Mouse (Mus musculus) neutrophil, adult 5-6 weeks (primary cell): ENCODE data around the gene Rpl35a. TPM values are rescaled to one million over a fixed set of nuclear protein-coding genes. Genes with fewer than 3 reads are reported as not detected.

ENCODE experiments used
- ATAC-seq: fragments of 151-379, 151-347 bp; 2 replicates; pipeline ENCODE4 v1.8.0; 2017; ENCODE audit warnings: mild to moderate bottlenecking, moderate TSS enrichment; ENCODE audit not compliant: insufficient number of reproducible peaks, poor library complexity, low FRiP score, severe bottlenecking; ENCODE audit errors: extremely low read depth
- total RNA-seq: library from RNA; stranded (forward); fragments of 200-1000 nt; gene quantifications from 2 replicates; pipeline ENCODE4 v1.2.3, GENCODE M21; 2017

Rpl35a gene
- total RNA-seq, 1 experiment from 2014 or later, result 1,140 TPM

DNA sequence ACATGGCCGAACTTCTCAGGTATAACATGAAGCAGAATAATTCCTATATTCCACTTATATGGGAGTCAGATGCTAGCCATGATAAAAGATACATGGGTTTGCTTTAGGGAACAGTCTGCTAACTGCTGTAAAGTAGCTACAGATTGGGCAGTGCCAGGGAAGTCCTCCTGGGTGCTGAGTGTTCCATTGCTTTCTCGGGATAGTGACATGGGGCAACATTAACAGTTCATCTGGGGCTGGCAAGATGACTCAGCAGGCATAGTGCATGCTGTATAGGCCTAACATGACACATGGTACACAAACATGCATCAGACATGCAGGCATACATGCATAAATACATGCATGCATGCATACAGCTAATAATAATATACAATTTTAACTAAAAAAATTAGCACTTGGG lies 27.7 kb downstream of the Rpl35a start:
- no peak for ATAC-seq

DNA sequence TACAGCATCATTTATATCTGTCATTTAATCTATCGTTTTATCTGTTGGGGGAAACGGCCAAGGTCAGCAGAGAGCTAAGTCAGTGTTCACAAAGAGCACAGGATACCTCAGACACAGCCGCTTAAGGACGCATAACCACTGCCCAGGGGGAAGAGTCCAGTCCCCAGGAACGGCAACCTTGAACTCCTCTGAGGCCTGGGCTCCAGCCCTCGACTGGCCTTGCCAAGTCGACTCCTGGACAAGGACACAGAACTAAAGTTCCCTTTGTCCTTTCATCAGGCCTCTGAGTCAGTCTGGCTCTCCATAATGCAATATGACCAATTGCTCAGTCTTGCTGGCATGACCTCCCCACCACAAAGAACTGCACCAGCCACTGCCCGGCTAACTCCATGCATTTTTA lies 29.4 kb downstream of the Rpl35a start:
- no peak for ATAC-seq

Other genes starting within 250 kb of the Rpl35a start
- not detected in 2 replicates for gene Smbd1, start 246.0 kb upstream of the Rpl35a start, total RNA-seq
- 77.2 and 90.9 TPM in 2 replicates for gene Fyttd1, start 179.0 kb upstream of the Rpl35a start, total RNA-seq
- 112 and 120 TPM in 2 replicates for gene Rubcn, start 178.7 kb upstream of the Rpl35a start, total RNA-seq
- gene Lrch3, start 142.4 kb upstream of the Rpl35a start, total RNA-seq, result 64.3 and 67.0 TPM in 2 replicates
- gene Iqcg, start 235 bp upstream of the Rpl35a start, total RNA-seq, result 0.61 and 0.70 TPM in 2 replicates
- 0.70 and 1.6 TPM in 2 replicates for gene Lmln, start 6.1 kb downstream of the Rpl35a start, total RNA-seq
- gene Osbpl11, start 128.6 kb downstream of the Rpl35a start, total RNA-seq, result 39.2 and 39.9 TPM in 2 replicates
- 85.0 and 85.4 TPM in 2 replicates for gene Snx4, start 195.0 kb downstream of the Rpl35a start, total RNA-seq